15 mouse cellular contexts compared by ENCODE assay signal in genomic region chr11:114270358-114271072, GRCm38 (mm10).
"Had no signal": no experiment of that assay in that cellular context is flagged by ENCODE, and none has a peak within 500 bp of the region (broad histone marks: within the 10 kb centered on the region; RNA-seq: fewer than 3 reads in every experiment).

No protein-coding gene starts in this region.

- H3K4me1 ChIP-seq: kidney, embryonic 15.5 days; liver, embryonic 13.5 days had no signal

- H3K4me2 ChIP-seq: kidney, embryonic 15.5 days; liver, embryonic 13.5 days; midbrain, embryonic 11.5 days had no signal

- DNase-seq: kidney, adult 8-10 months; kidney, postnatal 10 days; kidney, postnatal 36 days; liver, embryonic 13.5 days; lung, adult 2 months; lung, postnatal 14 days; lung, postnatal 4 days; midbrain, embryonic 14.5 days; right cerebral cortex, postnatal 4 days; thymus, adult 2 months; thymus, postnatal 14 days; thymus, postnatal 4 days had no signal

- H3K9me3 ChIP-seq: kidney, embryonic 15.5 days; liver, embryonic 13.5 days had no signal

- H3K4me3 ChIP-seq: kidney, embryonic 15.5 days; liver, embryonic 13.5 days had no signal

- H3K36me3 ChIP-seq: kidney, embryonic 15.5 days; liver, embryonic 13.5 days had no signal

- H3K27ac ChIP-seq: kidney, embryonic 15.5 days; liver, embryonic 13.5 days; stomach, postnatal 0 days had no signal

- H3K9ac ChIP-seq: kidney, embryonic 15.5 days; liver, embryonic 13.5 days had no signal
